Mouse (Mus musculus): ENCODE measurements around the gene Sumf1. TPM values are rescaled to one million over a fixed set of nuclear protein-coding genes. Genes with fewer than 3 reads are reported as not detected.

Sumf1 gene
- 17.0 and 24.4 TPM in 2 replicates for polyA plus RNA-seq (2012; rRNA removed)

- WGBS: 3% methylated on average over 49 of the region's 49 CpGs
- DNase-seq (ENCODE audit: low read depth, low spot score): peak; percentile 67
These were observed at the start of gene Sumf1 for GRCm38 (mm10) chr6:108184847-108185684. Sumf1 (minus strand) TSS chr6:108185582.

DNA sequence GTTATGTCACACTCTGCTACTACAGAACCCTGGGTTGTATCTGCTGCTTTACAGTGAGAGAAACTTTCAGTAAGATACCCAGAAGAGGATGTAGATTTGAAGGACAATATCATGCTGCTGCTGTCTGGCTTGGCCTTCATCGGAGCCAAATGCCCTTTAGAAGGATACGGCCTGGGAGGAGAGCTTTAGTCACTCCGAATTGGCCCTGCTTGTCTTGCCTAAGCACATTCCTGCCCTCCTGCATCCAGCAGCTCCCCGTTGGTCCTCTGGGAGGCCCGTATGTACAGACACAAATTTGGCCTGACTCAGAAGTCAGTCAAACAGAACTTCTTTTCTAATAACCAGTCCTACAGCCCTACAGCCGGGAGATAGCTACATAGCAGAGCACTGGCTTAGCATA lies 49.2 kb upstream of the Sumf1 start:
- 76% methylated on average over 6 of the region's 6 CpGs for WGBS
- no peak for DNase-seq (ENCODE audit: low read depth, low spot score)

GRCm38 (mm10) chr6:108233070-108233469 lies 47.7 kb upstream of the Sumf1 start:
- no peak for DNase-seq (ENCODE audit: low read depth, low spot score)
- WGBS: 39% methylated on average over 6 of the region's 6 CpGs

DNA sequence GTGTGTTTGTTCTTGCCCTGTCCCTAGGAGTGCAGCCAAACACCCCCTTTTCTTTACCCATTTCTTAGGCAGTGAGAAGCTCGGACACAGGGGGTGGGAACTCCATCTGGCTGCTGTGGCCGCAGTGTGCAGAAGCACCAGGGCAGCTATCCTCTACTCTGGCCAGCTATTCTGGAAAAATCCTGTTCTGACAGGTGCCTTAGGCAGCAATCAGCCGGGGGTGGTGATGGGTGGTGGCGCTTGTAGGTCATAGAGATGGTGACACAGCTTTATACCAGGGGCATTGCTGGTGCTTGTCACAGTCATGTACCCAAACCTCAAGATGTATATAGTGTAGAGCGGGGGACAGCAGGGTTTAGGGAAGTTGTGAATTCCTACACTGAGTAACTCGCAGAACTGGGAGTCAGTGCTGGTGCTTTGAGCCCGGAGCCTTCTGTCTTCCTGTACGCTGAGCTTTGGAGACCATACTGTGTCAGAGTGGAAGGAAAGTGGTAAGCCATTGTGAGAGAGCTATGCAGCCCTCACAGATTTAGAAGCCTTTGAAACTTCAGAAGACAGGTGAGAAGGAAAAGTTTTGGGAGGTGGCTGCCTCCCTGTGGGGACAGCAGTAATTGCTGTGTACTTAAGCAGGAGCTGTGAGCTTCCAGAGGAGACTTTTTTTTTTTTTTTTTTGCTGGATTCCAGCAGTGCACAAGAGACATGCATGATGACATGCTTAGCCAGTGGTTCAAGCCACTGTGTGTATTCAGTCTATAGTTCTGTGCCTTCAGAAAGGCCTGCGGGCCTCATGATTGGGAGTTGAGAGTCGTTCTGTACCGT lies 46.7 kb upstream of the Sumf1 start:
- DNase-seq (ENCODE audit: low read depth, low spot score): no peak
- 78% methylated on average over 11 of the region's 11 CpGs for WGBS

- WGBS: 85% methylated on average over 3 of the region's 3 CpGs
- no peak for DNase-seq (ENCODE audit: low read depth, low spot score)
These were observed 45.2 kb upstream of the Sumf1 start for GRCm38 (mm10) chr6:108230608-108231007.

GRCm38 (mm10) chr6:108228601-108229000 lies 43.2 kb upstream of the Sumf1 start:
- DNase-seq (ENCODE audit: low read depth, low spot score): no peak
- WGBS: 48% methylated on average over 2 of the region's 2 CpGs

- no peak for DNase-seq (ENCODE audit: low read depth, low spot score)
- 74% methylated on average over 6 of the region's 6 CpGs for WGBS
These were observed 42.7 kb upstream of the Sumf1 start for GRCm38 (mm10) chr6:108228048-108228447.

GRCm38 (mm10) chr6:108227461-108227860 lies 42.1 kb upstream of the Sumf1 start:
- no peak for DNase-seq (ENCODE audit: low read depth, low spot score)
- 94% methylated on average over 6 of the region's 6 CpGs for WGBS

DNA sequence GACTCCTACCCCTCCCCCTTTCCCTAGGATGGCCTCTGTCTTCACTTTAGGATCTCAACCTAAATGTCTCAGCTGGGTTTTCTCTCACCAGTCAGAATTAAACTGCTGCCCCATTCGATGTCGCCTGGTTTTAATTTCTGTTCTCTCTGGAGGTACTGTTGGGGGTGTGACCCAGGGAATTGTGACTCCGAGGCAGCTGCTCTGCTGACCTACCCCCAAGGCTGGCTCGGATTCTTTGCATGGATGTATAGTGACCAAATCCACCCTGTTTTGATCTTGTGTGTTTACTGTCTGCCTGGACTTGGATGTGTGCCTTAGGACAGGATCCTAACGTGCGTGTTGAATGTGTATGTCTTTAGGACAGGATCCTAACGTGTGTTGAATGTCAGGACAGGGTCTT lies 40.8 kb upstream of the Sumf1 start:
- no peak for DNase-seq (ENCODE audit: low read depth, low spot score)
- 77% methylated on average over 7 of the region's 7 CpGs for WGBS

DNA sequence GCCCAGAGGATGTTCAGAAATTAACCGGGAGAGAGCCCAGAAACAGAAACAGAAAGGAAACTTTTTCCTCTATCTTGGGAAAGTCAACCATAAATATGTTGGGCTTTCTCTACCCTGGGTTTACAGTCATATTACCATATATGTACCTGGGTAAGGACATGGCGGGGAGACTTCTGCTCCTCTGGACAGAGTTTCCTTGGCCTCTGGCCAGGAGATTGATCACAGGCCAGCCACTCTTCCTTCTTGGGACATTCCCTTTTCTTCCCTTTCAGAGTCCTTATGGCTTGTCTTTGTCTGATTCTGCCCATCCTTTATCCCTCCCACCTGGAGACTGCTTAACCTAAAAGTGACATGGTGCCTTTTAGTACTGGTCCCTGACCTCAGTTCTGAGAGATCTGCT lies 39.6 kb upstream of the Sumf1 start:
- 62% methylated on average over 2 of the region's 2 CpGs for WGBS
- DNase-seq (ENCODE audit: low read depth, low spot score): no peak

- DNase-seq (ENCODE audit: low read depth, low spot score): no peak
- 85% methylated on average over 4 of the region's 4 CpGs for WGBS
These were observed 39.0 kb upstream of the Sumf1 start for GRCm38 (mm10) chr6:108224361-108224760.

GRCm38 (mm10) chr6:108222875-108223274 lies 37.5 kb upstream of the Sumf1 start:
- DNase-seq (ENCODE audit: low read depth, low spot score): no peak
- WGBS: 89% methylated on average over 5 of the region's 5 CpGs

GRCm38 (mm10) chr6:108222435-108222834 lies 37.1 kb upstream of the Sumf1 start:
- no peak for DNase-seq (ENCODE audit: low read depth, low spot score)
- WGBS: 48% methylated on average over 5 of the region's 5 CpGs

GRCm38 (mm10) chr6:108217987-108218386 lies 32.6 kb upstream of the Sumf1 start:
- no peak for DNase-seq (ENCODE audit: low read depth, low spot score)
- 89% methylated on average over 3 of the region's 3 CpGs for WGBS

- WGBS: 84% methylated on average over 8 of the region's 8 CpGs
- DNase-seq (ENCODE audit: low read depth, low spot score): no peak
These were observed 31.4 kb upstream of the Sumf1 start for GRCm38 (mm10) chr6:108216832-108217231.

- WGBS: 71% methylated on average over 5 of the region's 5 CpGs
- no peak for DNase-seq (ENCODE audit: low read depth, low spot score)
These were observed 30.7 kb upstream of the Sumf1 start for GRCm38 (mm10) chr6:108216091-108216490.

- no peak for DNase-seq (ENCODE audit: low read depth, low spot score)
- WGBS: 35% methylated on average over 10 of the region's 10 CpGs
These were observed 29.0 kb upstream of the Sumf1 start for GRCm38 (mm10) chr6:108214294-108214925.

GRCm38 (mm10) chr6:108213481-108214293 lies 28.3 kb upstream of the Sumf1 start:
- no peak for DNase-seq (ENCODE audit: low read depth, low spot score)
- 8% methylated on average over 27 of the region's 29 CpGs for WGBS

GRCm38 (mm10) chr6:108212881-108213295 lies 27.5 kb upstream of the Sumf1 start, which contains the start of gene Itpr1:
Itpr1 (plus strand) TSS chr6:108213096.
- under 1% methylated on average over 27 of the region's 27 CpGs for WGBS
- peak; percentile 91 for DNase-seq (ENCODE audit: low read depth, low spot score)

All from large intestine, adult 2 months (tissue).